Mouse (Mus musculus): ENCODE data around the gene Sval1. TPM values are rescaled to one million over a fixed set of nuclear protein-coding genes. Genes with fewer than 3 reads are reported as not detected.

Gene Sval1
- total RNA-seq (2021) = not detected

DNA sequence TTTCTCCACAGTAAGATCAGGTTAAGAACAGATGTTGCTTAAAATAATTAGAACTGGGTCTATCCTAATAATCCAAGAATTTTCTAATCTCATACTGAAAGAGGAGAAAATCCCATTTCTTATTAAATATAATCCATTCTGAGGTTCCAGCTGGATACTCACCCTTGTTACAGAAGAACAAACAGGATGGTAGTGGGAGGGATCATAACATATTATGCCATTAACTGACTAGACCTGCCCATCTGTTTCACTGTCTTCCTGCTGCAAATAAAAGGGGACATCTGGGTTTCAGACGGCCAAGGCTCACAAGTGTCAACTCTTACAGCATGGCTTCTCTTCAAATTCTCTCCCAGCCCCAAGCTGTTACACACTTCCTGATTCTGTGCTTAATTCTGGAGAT, at the start of gene Sval1:
Gene Sval1 (plus strand): TSS at position 301 of the 400 bp plus-strand sequence.
- intact Hi-C loops (cut with DNase I) = no loop called here

DNA sequence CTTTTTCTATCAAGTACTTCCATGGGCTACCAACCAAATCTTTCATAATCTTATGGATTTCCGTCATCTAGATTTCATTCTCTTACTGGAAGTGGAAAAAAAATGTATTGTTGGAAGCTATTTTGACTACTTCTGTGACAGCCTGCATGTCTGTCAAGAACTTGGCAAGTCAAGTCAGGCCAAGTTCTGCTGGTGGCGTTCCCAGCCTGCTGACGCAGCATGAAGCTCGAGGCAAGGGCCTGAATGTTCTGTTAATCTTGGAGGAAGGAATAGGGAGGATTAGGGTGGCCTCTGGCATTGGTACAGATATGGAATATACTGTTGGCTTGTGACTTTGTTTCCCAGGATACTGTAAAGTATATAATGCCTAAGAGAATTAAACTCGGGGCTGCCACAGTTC, 39.8 kb upstream of the Sval1 start:
- no peak for DNase-seq
- intact Hi-C loops (cut with DNase I) = loop anchor here (5.0 kb wide), 1 partner anchor 146 kb away; no protein-coding TSS in a partner anchor

More for the DNA sequence above, at the start of gene Sval1:
- no peak for DNase-seq

DNA sequence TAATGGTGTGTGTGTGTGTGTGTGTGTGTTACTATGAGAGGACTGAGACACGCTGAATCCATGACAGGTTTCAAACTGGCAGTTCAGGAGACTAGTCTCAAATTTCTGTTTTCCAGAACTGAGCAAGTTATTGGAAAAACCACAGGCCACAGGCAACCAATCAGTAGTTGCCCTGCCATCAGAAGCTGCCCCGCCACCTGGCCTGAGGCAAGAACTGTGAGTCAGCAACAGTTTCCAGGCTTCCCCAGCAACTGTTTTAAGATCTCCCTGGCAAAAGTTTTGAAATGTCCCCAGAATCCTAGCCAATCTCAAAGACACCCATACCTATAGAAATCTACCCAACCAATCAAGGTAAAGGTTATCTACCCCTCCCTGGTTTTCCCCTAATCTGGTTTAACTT, 36.5 kb upstream of the Sval1 start:
- intact Hi-C loops (cut with DNase I) = loop anchor here (5.0 kb wide), 1 partner anchor 142 kb away; no protein-coding TSS in a partner anchor
- DNase-seq = no peak

DNA sequence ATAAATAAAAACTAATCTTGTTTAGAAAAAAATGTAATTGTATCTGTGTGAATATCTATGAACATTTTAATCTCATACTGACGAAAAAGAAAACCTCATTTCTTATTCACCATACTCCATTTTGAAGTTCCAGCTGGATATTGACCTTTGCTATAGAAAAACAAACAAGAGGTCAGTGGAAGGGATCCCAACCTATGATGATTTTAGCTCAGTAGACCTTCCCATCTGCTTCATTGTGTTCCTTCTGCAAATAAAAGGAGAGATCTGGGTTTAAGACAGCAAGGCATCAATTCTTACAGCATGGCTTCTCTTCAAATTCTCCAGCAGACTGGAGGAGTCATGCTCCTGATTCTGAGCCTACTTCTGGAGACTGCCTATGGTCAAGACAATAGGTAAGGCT, 16.4 kb downstream of the Sval1 start, which contains the start of gene Sval3:
Gene Sval3 (plus strand): TSS at position 301 of the 400 bp plus-strand sequence.
- intact Hi-C loops (cut with DNase I) = no loop called here

More for the DNA sequence above, 16.4 kb downstream of the Sval1 start, which contains the start of gene Sval3:
- no peak for DNase-seq

Other genes with a start within 250 kb of the Sval1 start
- gene Kel, start 247.3 kb upstream of the Sval1 start, total RNA-seq (2021) = under 1 TPM; 0.11 to 0.50 TPM
- gene Olfr459, start 176.5 kb upstream of the Sval1 start, total RNA-seq (2021) = not detected
- not detected for gene Pip, start 104.1 kb upstream of the Sval1 start, total RNA-seq (2021)
- gene Sval2, start 98.6 kb upstream of the Sval1 start, total RNA-seq (2021) = not detected
- not detected for gene Sval3, start 16.5 kb downstream of the Sval1 start, total RNA-seq (2021)
- gene Sva, start 86.8 kb downstream of the Sval1 start, total RNA-seq (2021) = not detected
- gene Tas2r139, start 189.3 kb downstream of the Sval1 start, total RNA-seq (2021) = not detected

All from heart, postnatal 36 days (tissue).